Mouse (Mus musculus) neural tube, embryonic 12.5 days (tissue): Measurements from ENCODE around the gene B3gat3. TPM values are rescaled to one million over a fixed set of nuclear protein-coding genes. Genes with fewer than 3 reads are reported as not detected.

Source experiments
- ATAC-seq: fragments of 200-750 bp; cut with Nextera tagmentation; 2 replicates; pipeline ENCODE4 v1.8.0; 2017; ENCODE audit warnings: low read depth, mild to moderate bottlenecking, moderate TSS enrichment, moderate library complexity; ENCODE audit not compliant: low FRiP score
- H3K27ac ChIP-seq: fragments of 300-500 bp; sonication (generic); 2 replicates; pipeline ENCODE4 v1.5.1; 2016
- H3K27me3 ChIP-seq: fragments of 300-500 bp; sonication (generic); replicated peaks from 2 replicates; pipeline ENCODE4 v1.6.1; 2016; ENCODE audit warnings: mild to moderate bottlenecking
- H3K36me3 ChIP-seq: fragments of 300-500 bp; sonication (generic); 2 replicates; pipeline ENCODE4 v1.6.1; 2016; ENCODE audit warnings: mild to moderate bottlenecking
- H3K4me1 ChIP-seq: fragments of 300-500 bp; sonication (generic); 2 replicates; pipeline ENCODE4 v1.6.1; 2016
- H3K4me2 ChIP-seq: fragments of 300-500 bp; sonication (generic); replicated peaks from 2 replicates; pipeline ENCODE4 v1.6.1; 2016; ENCODE audit warnings: mild to moderate bottlenecking
- H3K4me3 ChIP-seq: fragments of 300-500 bp; sonication (generic); 2 replicates; pipeline ENCODE4 v1.5.1; 2016
- H3K9ac ChIP-seq: fragments of 300-500 bp; sonication (generic); 2 replicates; pipeline ENCODE4 v1.6.1; 2016; ENCODE audit warnings: mild to moderate bottlenecking
- H3K9me3 ChIP-seq: fragments of 300-500 bp; sonication (generic); 2 replicates; pipeline ENCODE4 v1.6.1; 2016; ENCODE audit warnings: mild to moderate bottlenecking
- WGBS: fragments of 180-500 bp; shearing (Covaris S2); methylation state at CpG from one replicate; pipeline ENCODE4 v1.1.7; 2016; 5-methylcytosine and 5-hydroxymethylcytosine counted together
- polyA plus RNA-seq: library from polyadenylated mRNA; unstranded; fragments of >200 nt; fragmentation: Nextera tagmentation; extraction: Ambion mirVana; gene quantifications from 2 replicates; pipeline ENCODE4 v1.2.1, GENCODE M21; 2016

Gene B3gat3
- polyA plus RNA-seq, 1 experiment from 2014 or later: 91.5 TPM

DNA sequence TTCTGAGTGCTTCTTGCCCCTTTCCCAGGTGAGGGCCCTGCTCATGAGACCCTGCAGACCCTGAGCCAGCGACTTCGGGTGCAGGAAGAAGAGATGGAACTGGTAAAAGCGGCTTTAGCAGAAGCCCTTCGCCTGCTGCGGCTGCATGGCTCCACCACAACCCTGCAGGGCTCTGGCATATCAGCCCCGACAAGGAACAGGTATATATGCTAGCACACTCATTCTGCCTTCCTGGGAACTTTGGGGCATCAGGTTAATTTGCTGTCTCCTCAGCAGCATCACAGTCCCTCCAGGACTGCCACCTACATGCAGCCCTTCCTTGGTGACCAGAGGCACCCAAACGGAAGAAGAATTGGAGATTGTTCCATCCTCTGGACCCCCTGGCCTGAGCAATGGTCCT, 10.6 kb downstream of the B3gat3 start:
- H3K27me3 ChIP-seq: no peaks in the 10 kb centered on the region
- no peak overlapping the region for H3K27ac ChIP-seq
- 84% methylated on average over 7 of the region's 7 CpGs for WGBS
- no peaks in the 10 kb centered on the region for H3K9me3 ChIP-seq
- no peak overlapping the region for H3K9ac ChIP-seq
- no peak overlapping the region; the same call in 1 of the 2 replicates for H3K4me3 ChIP-seq
- H3K36me3 ChIP-seq: peaks cover 29% of the 10 kb centered on the region
- H3K4me1 ChIP-seq: peaks cover 20% of the 10 kb centered on the region
- H3K4me2 ChIP-seq: peak overlapping the region; percentile 84
- no peak for ATAC-seq

DNA sequence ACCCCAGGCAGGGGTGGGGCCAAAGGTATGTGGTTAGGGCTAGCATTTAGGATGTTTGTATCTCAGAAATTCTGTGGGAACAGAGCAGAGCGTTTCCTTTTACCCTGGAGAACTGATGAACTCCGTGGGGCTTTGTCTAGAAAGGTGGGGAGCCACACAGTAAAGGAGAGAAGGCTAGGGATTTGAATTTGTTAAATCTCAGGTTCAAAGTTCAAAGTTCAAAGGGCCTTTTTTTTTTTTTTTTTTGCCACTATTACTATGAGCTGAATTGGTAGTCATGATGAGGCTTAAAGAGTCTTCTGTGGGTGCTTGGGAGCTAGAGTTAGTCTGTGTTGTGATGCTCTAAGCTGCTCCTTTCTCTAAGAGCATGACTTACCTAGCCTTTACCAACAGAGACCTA, 16.6 kb downstream of the B3gat3 start:
- H3K27me3 ChIP-seq: no peaks in the 10 kb centered on the region
- H3K4me2 ChIP-seq: no peak overlapping the region
- no peaks in the 10 kb centered on the region for H3K9me3 ChIP-seq
- WGBS: 95% methylated on average over 2 of the region's 2 CpGs
- H3K4me3 ChIP-seq: no peak overlapping the region
- H3K36me3 ChIP-seq: peaks cover 14% of the 10 kb centered on the region; the same call in 1 of the 2 replicates
- peaks cover 11% of the 10 kb centered on the region for H3K4me1 ChIP-seq
- no peak overlapping the region for H3K27ac ChIP-seq
- H3K9ac ChIP-seq: no peak overlapping the region
- no peak for ATAC-seq

DNA sequence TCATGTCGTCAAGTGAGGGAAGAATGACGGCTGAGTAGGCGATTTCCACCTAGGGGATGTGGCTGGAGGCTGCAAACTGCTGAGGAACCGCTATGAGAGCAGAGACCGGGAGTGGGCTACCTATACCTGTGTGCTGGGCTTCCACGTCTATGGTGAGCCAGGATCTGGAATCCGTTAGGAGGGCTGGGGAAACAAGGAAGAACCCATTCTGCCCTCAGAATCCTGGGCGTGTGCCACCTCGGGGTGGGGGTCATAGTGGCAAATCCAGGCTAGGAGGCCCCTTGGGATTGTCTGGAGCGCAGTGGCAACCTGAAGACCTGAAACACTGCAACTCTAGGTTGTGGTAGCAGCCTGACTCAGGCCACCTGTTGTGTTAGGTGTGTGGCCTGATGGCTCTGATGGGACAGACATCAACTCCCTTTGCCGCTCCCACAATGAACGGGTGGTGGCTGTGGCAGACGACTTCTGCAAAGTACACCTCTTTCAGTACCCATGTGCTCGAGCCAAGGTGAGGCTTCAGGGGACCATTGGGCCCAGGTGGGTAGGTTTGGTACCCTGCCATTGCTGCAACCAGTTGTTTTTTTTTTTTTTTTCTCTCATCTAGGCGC, 20.5 kb downstream of the B3gat3 start:
- Histone ChIP-seq H3K9ac (no peak overlapping the region), H3K27ac (0 out of 2 replicates have a peak overlapping the region, but pooled peaks have one; percentile 96), H3K4me1 (peaks cover 27% of the 10 kb centered on the region), H3K4me2 (peak overlapping the region; percentile 75), H3K9me3 (no peaks in the 10 kb centered on the region), H3K36me3 (peaks cover 15% of the 10 kb centered on the region), H3K4me3 (no peak overlapping the region), H3K27me3 (no peaks in the 10 kb centered on the region)
- WGBS: 77% methylated on average over 15 of the region's 15 CpGs
- ATAC-seq: no peak

DNA sequence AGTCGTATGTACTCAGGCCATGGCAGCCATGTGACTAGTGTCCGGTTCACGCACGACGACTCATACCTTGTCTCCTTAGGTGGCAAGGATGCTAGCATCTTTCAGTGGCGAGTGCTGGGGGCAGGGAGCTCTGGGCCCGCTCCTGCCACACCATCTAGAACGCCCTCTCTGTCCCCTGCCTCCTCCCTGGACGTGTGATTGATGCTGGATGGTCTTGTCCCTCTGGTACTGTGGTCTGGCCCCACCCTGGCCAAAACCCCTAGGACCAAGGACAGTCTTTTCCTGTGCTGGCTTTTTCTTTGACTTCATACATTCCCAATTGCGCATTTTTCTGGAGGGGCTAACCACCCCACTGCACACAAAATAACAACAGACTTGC, 21.0 kb downstream of the B3gat3 start:
- Histone ChIP-seq H3K27me3 (no peaks in the 10 kb centered on the region), H3K4me3 (peak overlapping the region; percentile 94), H3K4me2 (peak overlapping the region; percentile 75), H3K4me1 (peaks cover 27% of the 10 kb centered on the region), H3K36me3 (peaks cover 19% of the 10 kb centered on the region), H3K9me3 (no peaks in the 10 kb centered on the region), H3K9ac (peak overlapping the region; percentile 57), H3K27ac (0 out of 2 replicates have a peak overlapping the region, but pooled peaks have one; percentile 96)
- 21% methylated on average over 10 of the region's 10 CpGs for WGBS
- ATAC-seq: peak; percentile 46

DNA sequence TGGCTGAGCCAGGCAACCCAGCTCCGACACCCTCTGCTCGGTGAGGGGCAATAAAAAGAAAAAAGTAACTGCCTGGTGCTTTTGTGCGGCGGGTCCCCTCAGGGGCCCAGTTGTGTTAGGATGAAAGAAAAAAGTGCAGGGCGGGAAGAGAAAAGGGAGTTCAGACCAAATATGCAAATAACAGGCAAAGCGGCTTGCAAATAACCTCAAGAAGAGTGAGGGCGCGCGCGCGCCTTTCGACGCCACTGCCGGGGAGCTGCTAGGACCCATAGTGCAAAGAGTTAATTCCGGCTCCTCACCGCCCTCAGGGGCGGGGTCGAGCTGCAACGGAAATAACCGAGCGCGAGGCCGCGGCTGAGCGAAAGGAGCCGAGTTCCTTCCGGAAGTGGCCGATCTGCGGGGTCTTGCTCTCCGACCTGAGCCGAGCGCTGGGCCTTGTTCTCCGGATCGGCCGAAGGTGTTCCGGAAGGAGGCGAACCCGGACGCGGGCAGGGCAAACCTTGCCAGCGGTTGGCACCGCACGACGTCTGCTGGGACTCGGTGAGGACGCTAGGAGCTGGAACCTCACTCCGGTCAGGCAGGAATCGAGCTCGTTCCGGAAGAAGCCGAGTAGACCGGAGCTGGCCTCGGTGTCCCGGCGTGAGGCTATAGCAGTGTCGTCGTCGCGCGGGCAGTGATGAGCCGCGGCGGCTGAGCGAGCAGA, 21.5 kb downstream of the B3gat3 start, which contains the start of gene Mta2:
Mta2 (plus strand) TSS at position 361 of the 703 bp plus-strand sequence.
- WGBS: under 1% methylated on average over 64 of the region's 64 CpGs

DNA sequence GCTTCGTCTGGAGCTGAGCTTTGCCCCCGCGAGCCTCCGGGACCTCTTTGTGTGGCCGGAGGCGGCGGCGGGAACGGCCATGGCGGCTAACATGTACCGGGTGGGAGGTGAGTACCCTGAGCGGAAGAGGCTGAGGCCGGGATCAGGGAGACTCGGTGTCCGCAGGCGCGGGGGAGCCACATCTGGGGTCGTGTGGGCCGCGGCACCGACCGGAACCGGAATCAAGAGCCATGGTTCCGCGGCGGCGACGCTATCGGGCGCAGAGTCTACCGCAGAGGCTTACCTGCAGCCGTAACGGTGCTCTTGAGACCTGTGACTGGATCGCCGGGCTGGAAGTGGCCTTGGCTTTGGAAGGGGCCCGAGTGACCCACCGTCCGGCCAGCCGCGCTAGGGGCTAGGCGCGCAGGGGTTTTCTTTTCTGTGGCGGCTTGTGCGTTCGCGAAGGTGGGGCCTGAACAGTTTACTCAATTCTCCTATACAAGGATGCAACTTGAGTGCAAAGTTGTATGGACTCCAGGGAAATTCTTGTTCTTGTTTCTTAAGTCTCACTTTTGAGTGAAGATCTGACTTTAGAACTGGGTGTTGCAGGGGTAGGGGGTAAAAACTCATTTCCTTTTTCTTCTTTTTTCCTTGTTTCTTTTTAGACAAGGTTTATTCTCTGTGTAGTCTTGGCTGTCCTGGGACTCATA, 22.2 kb downstream of the B3gat3 start:
- under 1% methylated on average over 46 of the region's 46 CpGs for WGBS
- peak; percentile 72 for ATAC-seq

More for the DNA sequence above, 21.5 kb downstream of the B3gat3 start, which contains the start of gene Mta2:
- Histone ChIP-seq H3K36me3 (peaks cover 19% of the 10 kb centered on the region), H3K4me2 (peak within 1 kb of the TSS; percentile 75), H3K27ac (peak within 1 kb of the TSS; percentile 96), H3K4me1 (peaks cover 27% of the 10 kb centered on the region), H3K9ac (peak within 1 kb of the TSS; percentile 99), H3K4me3 (peak within 1 kb of the TSS; percentile 94), H3K27me3 (no peaks in the 10 kb centered on the region), H3K9me3 (no peaks in the 10 kb centered on the region)
- peak; percentile 96 for ATAC-seq

DNA sequence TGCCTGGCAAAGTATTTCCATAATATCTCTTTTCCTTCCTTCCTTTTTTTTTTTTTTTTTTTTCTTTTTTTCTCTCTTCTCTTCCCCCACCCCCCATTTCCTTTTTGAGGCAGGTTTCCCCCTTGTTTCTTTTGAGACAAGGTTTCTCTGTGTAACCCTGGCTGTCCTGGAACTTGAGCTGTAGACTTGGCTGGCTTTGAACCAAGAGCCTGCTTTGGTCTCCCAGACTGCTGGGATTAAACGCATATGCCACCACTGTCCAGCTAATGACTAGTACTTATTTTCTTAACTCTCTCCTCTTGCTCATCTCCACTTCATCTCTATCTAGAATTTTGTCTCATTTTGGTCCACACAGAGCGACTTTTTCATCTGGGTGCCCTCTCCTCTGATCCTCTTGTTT, 22.9 kb downstream of the B3gat3 start:
- Histone ChIP-seq H3K27ac (no peak overlapping the region), H3K36me3 (peaks cover 31% of the 10 kb centered on the region), H3K4me1 (peaks cover 27% of the 10 kb centered on the region), H3K9ac (peak overlapping the region; percentile 99), H3K4me3 (peak overlapping the region; percentile 94), H3K27me3 (no peaks in the 10 kb centered on the region), H3K9me3 (no peaks in the 10 kb centered on the region), H3K4me2 (peak overlapping the region; percentile 75)
- 80% methylated on average over 2 of the region's 2 CpGs for WGBS
- ATAC-seq: no peak

More for the DNA sequence above, 22.2 kb downstream of the B3gat3 start:
- Histone ChIP-seq H3K36me3 (peaks cover 25% of the 10 kb centered on the region), H3K4me3 (peak overlapping the region; percentile 94), H3K9me3 (no peaks in the 10 kb centered on the region), H3K4me2 (peak overlapping the region; percentile 75), H3K4me1 (peaks cover 27% of the 10 kb centered on the region), H3K9ac (peak overlapping the region; percentile 99), H3K27me3 (no peaks in the 10 kb centered on the region), H3K27ac (peak overlapping the region; percentile 96)

DNA sequence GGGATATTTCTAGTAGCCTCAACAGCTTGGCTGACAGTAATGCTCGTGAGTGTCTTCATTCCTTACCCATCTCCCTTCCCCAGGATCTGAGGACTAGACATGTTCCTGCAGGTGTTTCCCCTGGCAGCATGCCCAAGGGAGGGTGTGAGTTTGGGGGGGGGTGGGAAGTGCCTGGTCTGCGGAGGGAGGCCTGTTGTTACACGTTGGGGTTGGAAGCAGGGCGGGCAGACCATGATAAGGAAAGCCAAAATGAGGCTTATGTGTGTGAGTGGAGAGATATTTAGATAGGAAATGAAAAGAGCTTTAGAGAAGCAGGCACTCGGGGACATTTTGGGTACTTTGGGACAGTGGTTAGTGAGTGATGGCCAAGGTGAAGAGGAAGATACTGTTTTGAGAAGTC, 23.9 kb downstream of the B3gat3 start:
- Histone ChIP-seq H3K9me3 (no peaks in the 10 kb centered on the region), H3K36me3 (peaks cover 42% of the 10 kb centered on the region), H3K4me3 (no peak overlapping the region), H3K27me3 (no peaks in the 10 kb centered on the region), H3K4me1 (peaks cover 27% of the 10 kb centered on the region), H3K27ac (no peak overlapping the region), H3K4me2 (peak overlapping the region; percentile 41), H3K9ac (peak overlapping the region; percentile 26; the same call in 1 of the 2 replicates)
- WGBS: 76% methylated on average over 5 of the region's 5 CpGs
- no peak for ATAC-seq

DNA sequence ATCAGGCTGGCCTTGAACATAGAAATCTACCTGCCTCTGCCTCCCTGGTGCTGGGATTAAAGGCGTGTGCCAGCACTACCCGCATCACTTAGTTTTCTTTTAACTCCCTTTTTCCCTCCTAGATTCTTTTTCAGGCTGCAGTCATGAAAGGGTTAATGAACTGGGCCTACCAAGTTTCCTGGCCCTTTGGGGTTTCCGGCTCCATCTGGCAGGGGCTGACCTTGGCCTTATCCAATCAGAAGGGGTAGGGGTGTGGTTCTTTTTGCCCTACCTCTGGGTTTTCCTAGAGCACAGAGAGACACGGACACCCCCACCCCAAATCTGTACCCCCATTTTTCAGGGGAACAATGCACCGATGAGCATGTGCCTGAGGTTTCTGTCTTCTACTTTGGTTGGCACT, 24.6 kb downstream of the B3gat3 start:
- Histone ChIP-seq H3K4me2 (peak overlapping the region; percentile 40), H3K4me1 (peaks cover 27% of the 10 kb centered on the region), H3K9ac (no peak overlapping the region), H3K27me3 (no peaks in the 10 kb centered on the region), H3K36me3 (peaks cover 48% of the 10 kb centered on the region), H3K4me3 (no peak overlapping the region), H3K9me3 (no peaks in the 10 kb centered on the region), H3K27ac (no peak overlapping the region)
- 48% methylated on average over 5 of the region's 5 CpGs for WGBS
- no peak for ATAC-seq

DNA sequence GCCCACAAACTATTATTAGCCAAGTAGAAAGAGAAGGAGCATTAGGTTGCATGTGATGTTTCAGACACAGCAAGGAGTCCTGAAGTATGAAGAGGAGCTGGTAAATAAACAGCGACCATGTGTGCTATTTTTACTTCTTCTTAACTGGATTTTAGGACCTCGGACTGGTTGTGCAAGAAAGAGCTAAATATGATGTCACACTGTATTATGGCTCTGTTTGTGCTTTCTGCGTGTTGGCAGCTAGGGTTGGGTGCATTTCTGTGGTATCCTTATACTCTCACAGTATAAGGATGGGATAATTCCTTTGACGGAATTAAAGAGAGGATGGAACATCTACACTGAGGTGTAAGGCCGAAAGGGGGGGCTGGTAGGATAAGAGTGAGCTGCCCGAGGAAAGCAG, 25.1 kb downstream of the B3gat3 start:
- Histone ChIP-seq H3K4me3 (no peak overlapping the region), H3K27ac (no peak overlapping the region), H3K4me1 (peaks cover 27% of the 10 kb centered on the region), H3K27me3 (no peaks in the 10 kb centered on the region), H3K9me3 (no peaks in the 10 kb centered on the region), H3K4me2 (peak overlapping the region; percentile 40; the same call in 1 of the 2 replicates), H3K9ac (no peak overlapping the region), H3K36me3 (peaks cover 53% of the 10 kb centered on the region)
- ATAC-seq: no peak
- 89% methylated on average over 6 of the region's 6 CpGs for WGBS

DNA sequence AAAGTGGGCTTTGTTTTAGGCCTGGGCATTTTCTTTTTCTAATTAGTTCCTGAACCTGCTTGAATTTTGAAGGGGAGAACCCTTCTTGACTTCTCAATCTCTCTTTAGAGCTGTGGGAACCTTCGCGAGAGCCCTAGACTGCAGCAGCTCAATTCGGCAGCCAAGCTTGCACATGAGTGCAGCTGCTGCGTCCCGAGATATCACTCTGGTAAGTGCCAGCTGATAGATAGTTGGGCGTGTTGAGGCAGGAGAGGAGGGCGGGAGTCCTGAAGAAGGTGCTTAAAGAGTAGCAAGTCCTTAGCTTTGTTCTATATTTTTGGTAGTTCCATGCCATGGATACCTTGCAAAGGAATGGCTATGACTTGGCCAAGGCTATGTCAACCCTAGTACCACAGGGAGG, 26.8 kb downstream of the B3gat3 start:
- Histone ChIP-seq H3K36me3 (peaks cover 70% of the 10 kb centered on the region), H3K4me2 (no peak overlapping the region), H3K9ac (no peak overlapping the region), H3K4me3 (no peak overlapping the region), H3K9me3 (no peaks in the 10 kb centered on the region), H3K4me1 (peaks cover 16% of the 10 kb centered on the region), H3K27ac (no peak overlapping the region), H3K27me3 (no peaks in the 10 kb centered on the region)
- WGBS: 92% methylated on average over 7 of the region's 7 CpGs
- no peak for ATAC-seq

DNA sequence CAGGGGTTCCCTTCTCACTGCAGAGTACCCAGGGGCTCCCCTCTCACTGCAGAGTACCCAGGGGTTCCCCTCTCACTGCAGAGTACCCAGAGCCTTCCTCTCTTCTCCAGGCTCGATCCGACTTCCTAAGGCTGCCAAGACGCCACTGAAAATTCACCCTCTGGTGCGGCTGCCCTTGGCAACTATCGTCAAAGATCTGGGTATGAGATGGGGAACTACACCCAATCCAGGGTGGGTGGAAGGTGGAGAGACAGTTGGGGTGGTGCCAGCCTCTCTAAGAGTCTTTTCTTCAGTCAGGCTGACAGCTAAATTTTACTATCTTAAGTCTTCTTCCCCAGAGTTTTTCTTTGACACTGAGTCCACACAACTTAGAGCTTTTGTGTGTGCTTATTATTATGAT, 30.0 kb downstream of the B3gat3 start:
- Histone ChIP-seq H3K27me3 (no peaks in the 10 kb centered on the region), H3K4me2 (no peak overlapping the region), H3K9ac (no peak overlapping the region), H3K4me1 (peaks cover 17% of the 10 kb centered on the region), H3K4me3 (no peak overlapping the region), H3K36me3 (peaks cover 72% of the 10 kb centered on the region), H3K9me3 (no peaks in the 10 kb centered on the region), H3K27ac (no peak overlapping the region)
- ATAC-seq: no peak
- 94% methylated on average over 5 of the region's 5 CpGs for WGBS
